Mouse (Mus musculus): ENCODE data around the gene Chst13.
A peak's percentile ranks its signal among the peaks of the same experiment; 100 is the strongest.

The Chst13 gene

DNA sequence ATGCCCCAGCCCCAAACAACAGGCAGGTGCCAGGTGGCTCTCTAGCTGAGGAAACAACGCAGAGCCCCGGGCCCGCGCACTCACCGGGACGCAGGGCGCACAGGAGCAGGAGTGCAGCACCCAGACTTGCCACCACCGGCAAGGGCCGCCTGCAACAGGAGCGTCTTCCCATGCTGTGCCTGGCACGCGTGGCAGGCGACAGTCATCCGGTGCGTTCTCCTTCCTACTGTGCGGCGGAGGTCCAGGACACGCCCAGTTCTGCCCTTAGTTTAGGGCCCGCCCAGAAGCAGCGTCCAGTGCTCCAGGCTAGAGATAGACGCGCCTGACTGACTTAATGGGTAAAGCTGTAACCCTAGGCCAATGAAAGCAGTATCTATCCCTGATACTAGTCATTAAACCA is at the start of gene Chst13:
Chst13 (minus strand) TSS at position 195 of the 400 bp plus-strand sequence.
- DNase-seq (ENCODE audit: low read depth, low spot score), result no peak

DNA sequence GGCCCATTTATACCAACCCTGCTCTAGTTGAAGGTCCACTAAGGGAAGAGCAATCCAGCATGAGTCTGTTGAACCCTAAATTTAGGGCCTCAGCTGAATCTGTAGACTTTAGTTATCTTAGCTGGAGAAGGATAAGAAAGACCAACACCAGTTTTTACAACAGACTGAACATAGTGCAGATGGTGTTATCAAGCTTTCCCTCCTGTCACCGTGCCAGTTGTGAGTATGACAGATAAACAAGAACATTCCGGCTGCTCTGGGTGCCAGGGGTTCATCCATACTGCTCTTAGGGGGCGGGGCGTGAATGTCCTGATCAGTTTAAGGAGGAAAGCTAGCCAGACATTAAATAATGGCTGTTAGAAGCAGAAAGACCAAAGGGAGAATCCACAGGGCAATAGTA is 49.7 kb upstream of the Chst13 start:
- DNase-seq (ENCODE audit: low read depth, low spot score), result peak; percentile 56

DNA sequence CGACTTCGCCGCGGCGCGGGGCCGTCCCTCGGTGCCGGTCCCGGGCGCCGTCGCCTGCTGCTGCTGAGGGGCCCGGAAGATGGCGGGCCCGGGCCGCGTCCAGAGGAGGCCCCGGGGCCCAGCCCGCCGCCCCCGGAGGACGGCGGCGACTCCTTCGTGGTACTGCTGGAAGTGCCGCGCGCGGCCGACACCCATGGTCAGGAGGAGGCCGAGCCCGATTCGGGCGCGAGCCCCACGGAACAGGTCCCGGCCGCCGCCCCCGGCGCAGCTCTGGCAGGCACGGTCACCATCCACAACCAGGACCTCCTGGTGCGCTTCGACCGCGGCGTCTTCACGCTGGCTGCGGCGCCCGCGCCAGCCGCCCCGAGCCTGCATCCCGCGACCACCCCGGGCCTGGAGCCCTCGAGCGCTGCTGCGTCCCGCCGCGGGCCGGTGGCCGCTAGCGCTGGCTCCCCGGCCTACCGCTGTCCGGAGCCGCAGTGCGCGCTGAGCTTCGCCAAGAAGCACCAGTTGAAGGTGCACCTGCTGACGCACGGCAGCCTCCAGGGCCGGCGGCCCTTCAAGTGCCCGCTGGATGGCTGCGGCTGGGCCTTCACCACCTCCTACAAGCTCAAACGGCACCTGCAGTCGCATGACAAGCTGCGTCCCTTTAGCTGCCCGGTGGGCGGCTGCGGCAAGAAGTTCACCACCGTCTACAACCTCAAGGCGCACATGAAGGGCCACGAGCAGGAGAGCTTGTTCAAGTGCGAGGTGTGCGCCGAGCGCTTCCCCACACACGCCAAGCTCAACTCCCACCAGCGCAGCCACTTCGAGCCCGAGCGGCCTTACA is 45.0 kb upstream of the Chst13 start:
- no peak for DNase-seq (ENCODE audit: low read depth, low spot score)

DNA sequence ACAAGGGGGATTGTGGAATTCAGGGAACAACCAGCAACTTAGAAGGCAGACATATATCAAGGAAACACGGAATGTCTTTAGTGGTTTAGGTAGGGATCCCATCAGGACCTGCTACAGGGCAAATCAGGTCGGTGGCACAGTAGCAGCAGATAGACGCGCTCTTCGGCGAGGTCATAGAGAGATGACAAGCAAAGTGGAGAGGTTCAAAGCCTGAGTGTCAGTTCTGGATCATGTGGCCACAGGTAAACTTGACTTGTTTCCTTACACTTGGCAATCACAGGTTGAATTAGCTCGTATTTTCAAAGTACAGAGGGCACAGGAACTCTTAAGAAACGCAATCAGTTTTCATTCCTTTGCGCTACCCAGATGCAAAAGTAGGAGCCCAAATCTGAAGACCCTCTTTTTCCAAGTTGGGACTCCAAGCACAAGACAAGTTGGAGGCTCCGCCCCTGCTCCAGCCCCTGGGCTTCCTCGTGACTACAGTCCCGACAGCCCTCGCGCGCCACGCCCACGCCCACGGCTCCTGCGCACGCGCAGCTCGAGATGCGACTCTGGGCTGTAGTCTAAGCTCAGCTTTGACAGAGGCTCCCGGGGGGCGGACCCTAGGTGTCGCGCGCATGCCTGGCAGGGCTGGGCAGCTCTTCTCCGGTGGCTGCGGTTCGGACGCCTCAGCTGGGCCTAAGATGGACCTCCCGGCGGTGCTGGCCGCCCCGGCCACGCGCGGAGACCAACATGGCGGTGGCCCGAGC is 44.2 kb upstream of the Chst13 start, which contains the start of gene Zxdc:
Zxdc (plus strand) TSS at position 517 of the 749 bp plus-strand sequence.
- DNase-seq (ENCODE audit: low read depth, low spot score), result peak; percentile 76

GRCm38 (mm10) chr6:90363301-90363700 is 38.3 kb upstream of the Chst13 start:
- no peak for DNase-seq (ENCODE audit: low read depth, low spot score)

- DNase-seq (ENCODE audit: low read depth, low spot score), result no peak
Measured at GRCm38 (mm10) chr6:90360922-90361614, 36.1 kb upstream of the Chst13 start.

DNA sequence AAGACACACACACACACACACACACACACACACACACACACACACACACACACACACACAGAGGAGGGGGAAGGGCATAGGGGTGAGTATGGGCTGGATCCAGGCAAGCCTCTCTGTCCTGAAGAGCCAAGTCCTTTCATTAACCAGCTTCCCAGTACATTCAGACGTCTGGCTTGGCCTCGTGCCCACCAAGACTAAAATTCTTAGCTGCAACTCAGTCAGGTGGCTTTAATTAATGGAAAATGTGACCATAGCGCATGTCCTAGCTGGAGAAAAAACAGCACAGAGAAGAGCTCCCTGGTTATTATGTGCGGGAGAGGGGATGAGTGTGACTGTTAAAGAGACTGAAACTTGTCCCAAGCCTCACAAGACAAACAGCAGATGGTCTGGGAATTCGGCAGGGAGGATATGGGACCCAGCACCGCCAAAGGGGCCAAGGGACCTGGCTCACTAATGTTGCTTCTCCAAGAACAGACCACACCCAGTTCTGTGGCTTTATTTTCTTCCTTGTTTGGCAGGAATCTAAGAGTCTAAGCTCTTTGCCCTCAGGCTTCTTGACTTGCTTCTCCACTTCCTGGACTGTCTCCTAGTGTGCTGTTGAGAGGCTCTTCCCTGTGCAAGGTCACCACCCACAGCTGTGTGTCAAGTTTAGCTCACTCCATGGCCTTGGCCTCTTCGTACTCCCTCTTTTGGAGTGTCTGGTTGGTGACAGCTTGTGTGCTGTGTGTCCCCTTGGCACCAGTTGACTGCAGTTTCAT is 35.2 kb upstream of the Chst13 start:
- DNase-seq (ENCODE audit: low read depth, low spot score), result no peak

DNA sequence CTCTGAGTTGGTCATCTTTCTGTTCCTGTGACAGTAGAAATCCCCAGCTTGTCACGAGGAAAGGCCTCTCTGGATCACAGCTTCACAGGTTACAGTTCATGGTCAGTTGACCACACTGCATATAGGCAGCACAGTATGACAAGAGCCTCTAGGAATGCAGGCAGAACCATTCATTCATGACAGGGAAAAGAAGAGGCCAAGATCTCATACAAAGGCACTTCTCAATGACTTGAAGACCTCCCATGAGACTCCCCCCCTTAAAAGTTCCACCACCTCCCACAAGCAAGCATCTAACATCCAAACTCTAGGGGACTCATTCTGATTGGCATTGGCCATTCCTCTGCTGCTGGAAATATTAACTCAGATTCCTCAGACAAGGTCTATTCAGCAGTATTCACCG is 34.5 kb upstream of the Chst13 start:
- DNase-seq (ENCODE audit: low read depth, low spot score), result no peak

DNA sequence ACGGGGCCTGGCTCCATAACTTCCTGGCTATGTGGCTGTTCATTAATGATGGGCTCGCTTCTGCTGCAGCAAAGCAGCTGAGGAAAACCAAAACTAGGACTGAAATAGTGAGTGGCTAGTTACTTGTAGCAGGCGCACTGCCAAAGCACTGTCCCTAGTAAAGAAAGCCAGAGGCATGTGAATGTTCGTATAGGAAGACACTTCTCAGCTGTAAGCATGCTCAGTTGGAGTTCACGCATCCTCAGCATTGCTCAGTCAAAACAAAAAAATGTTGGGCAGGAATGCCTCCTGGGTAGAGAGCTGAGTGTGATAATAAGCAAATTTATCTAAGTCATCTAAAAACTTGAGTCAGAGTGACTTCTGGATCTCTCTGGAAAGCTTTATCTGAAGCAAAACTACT is 33.2 kb upstream of the Chst13 start:
- no peak for DNase-seq (ENCODE audit: low read depth, low spot score)

DNA sequence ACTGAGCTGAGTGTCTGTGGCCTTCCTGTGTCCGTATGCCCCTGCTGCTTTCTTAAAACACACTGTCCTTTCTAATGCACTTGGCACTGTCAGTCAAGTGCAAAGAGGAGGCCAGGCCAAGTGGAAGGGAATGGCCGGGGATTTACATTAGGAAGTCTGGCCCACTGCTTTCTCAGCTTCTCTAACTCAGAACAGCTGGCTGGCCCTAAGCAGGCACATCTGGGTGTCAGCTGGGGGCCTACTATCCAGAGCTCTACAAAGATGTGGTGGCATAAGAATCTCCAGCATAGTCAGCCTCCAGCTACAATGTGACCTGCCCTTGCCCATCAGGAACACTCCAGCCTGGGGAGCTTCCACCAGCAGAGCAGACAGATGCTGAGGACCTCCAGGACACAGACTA is 25.0 kb upstream of the Chst13 start:
- no peak for DNase-seq (ENCODE audit: low read depth, low spot score)

GRCm38 (mm10) chr6:90348500-90348899 is 23.5 kb upstream of the Chst13 start:
- DNase-seq (ENCODE audit: low read depth, low spot score), result no peak

- DNase-seq (ENCODE audit: low read depth, low spot score), result no peak
Measured at GRCm38 (mm10) chr6:90347183-90347582, 22.2 kb upstream of the Chst13 start.

DNA sequence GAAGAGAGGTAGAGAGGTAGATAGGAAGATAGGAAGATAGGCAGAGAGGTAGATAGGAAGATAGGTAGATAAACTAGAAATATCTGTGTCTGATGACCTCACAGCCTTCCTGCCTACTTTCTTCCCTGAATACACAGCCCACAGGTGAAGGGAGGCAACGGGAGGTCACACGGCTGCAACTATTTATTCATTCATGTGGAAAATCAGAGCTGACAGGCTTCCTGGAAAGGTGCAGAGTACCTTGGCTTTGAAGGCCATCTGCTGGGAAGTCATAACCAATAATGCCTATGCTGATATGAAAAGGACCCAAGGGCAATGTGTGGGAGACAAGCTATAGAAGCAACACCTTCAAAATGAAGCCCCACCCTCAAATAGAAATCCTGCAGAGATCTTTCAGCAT is 17.4 kb upstream of the Chst13 start:
- no peak for DNase-seq (ENCODE audit: low read depth, low spot score)

GRCm38 (mm10) chr6:90334244-90334643 is 9.3 kb upstream of the Chst13 start:
- DNase-seq (ENCODE audit: low read depth, low spot score), result no peak

DNA sequence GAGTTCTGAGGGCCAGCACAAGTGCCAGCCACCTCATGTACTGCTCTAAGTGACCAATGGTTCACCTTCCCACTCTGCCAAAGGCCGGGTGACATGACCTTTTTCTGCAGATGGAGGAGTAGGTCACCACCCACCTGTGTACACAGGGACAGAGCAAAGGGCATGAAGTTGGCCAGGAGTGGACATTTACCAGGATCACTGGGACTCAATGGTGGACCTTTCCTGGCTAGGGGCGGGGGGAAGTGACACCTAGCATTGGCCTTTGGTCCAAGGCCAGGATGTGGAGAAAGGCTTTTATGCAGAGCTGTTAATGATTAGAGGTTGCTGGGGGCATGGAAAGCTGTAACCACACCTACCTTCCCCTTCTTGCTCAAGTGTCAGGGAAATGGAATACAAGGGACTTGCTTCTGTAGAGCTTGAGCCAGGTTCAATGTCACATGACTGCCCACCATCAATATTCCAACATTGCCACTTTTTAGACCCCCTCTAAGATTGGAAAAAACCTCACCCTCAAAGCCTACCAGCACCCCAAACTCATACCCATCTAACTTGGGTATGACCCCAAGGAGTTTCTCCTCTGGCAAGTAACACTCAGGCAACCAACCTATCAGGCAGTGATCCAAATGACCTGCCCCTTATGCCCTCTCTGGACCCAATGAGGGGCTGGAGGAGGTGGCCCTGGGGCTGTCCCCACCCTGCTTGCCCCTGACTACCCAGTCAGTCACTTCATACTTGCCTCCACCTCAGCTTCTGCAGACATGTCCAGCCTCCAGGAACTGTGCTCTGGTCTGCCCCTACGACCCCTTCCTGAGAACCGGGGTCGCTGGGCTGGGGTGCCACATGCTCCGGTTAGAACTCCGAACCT is 7.8 kb upstream of the Chst13 start, which contains the start of gene Uroc1:
Uroc1 (plus strand) TSS at position 724 of the 865 bp plus-strand sequence.
- DNase-seq (ENCODE audit: low read depth, low spot score), result no peak

GRCm38 (mm10) chr6:90329953-90330352 is 5.0 kb upstream of the Chst13 start:
- DNase-seq (ENCODE audit: low read depth, low spot score), result no peak

GRCm38 (mm10) chr6:90327670-90328069 is 2.7 kb upstream of the Chst13 start:
- DNase-seq (ENCODE audit: low read depth, low spot score), result no peak

DNA sequence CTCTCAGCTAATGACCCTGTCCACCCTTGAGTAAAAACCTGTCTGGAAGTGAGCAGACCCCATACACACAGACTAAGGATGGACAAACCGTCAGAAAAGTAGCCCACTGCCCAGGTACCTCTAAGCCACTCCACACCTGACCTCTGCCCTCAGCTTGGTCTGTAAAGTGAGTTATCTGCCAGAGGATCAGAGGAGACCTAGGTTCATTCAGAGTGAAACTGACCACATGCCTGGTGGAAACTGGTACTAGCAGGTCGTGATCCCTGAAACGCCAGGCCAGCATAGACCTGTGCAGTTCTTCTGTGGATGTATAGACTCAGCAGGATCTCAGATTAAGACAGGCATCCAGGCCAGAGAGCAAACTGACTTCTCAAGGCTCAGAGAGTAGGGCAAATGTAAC is 522 bp downstream of the Chst13 start:
- no peak for DNase-seq (ENCODE audit: low read depth, low spot score)

DNA sequence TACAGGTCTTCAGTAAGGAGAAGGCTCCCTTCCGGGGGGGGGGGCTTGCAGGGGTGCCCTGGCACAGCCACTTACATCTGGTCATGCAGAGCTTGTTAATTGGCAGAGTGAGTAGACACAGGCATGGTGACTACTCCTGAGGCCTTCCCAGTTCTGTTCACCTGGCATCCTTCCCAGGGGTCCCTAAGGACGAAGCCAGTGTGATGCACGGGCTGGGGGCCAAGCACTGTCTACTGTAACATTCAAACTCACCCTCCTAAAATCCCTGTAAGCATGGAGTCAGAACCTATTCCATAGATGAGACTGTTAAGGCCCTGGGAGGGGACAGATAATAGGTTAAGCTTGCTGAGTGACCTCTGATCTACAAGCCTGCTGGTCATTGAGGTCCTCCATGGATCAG is 959 bp downstream of the Chst13 start:
- no peak for DNase-seq (ENCODE audit: low read depth, low spot score)

- DNase-seq (ENCODE audit: low read depth, low spot score), result no peak
Measured at GRCm38 (mm10) chr6:90321811-90322210, 3.2 kb downstream of the Chst13 start.

All from c-Kit-negative CD71-positive TER-119-positive erythroid progenitor cells, embryonic 14.5 days (primary cell).